Mouse (Mus musculus) heart, embryonic 14.5 days (tissue): ENCODE data around the gene Gm20458. TPM values are rescaled to one million over a fixed set of nuclear protein-coding genes. Genes with fewer than 3 reads are reported as not detected.

Source experiments
- ATAC-seq: fragments of 200-750 bp; cut with Nextera tagmentation; 2 replicates; pipeline ENCODE4 v1.8.0; 2017; ENCODE audit warnings: low read depth, moderate TSS enrichment; ENCODE audit not compliant: insufficient number of reproducible peaks, insufficient read depth, low FRiP score
- H3K27ac ChIP-seq, 2 experiments: fragments of 200-500 bp in 1 of 2; fragments of 300-500 bp in 1 of 2; sonication (generic) in 1 of 2; replicated peaks in 1 of 2; 2 replicates each; pipeline ENCODE4 v1.5.1; 2012 to 2014; ENCODE audit warnings: low read depth in 2 of 2, low read length in 2 of 2, control low read depth in 1 of 2, mild to moderate bottlenecking in 1 of 2, mixed read lengths in 1 of 2; ENCODE audit not compliant: control insufficient read depth in 1 of 2, insufficient read depth in 1 of 2
- H3K27me3 ChIP-seq: fragments of 300-500 bp; sonication (generic); 2 replicates; pipeline ENCODE4 v1.6.1; 2014; ENCODE audit warnings: mild to moderate bottlenecking, low read length, control low read depth; ENCODE audit not compliant: control insufficient read depth, insufficient read depth
- H3K36me3 ChIP-seq: fragments of 300-500 bp; sonication (generic); 2 replicates; pipeline ENCODE4 v1.6.1; 2014; ENCODE audit warnings: mild to moderate bottlenecking, control low read depth, low read length, mixed read lengths; ENCODE audit not compliant: control insufficient read depth, insufficient read depth
- H3K4me1 ChIP-seq, 2 experiments: fragments of 200-500 bp in 1 of 2; fragments of 300-500 bp in 1 of 2; sonication (generic) in 1 of 2; 2 replicates each; pipeline ENCODE4 v1.6.1; 2012 to 2014; ENCODE audit warnings: low read length in 2 of 2, control low read depth in 1 of 2, mixed read lengths in 1 of 2; ENCODE audit not compliant: control insufficient read depth in 2 of 2, insufficient read depth in 2 of 2
- H3K4me2 ChIP-seq: fragments of 300-500 bp; sonication (generic); 2 replicates; pipeline ENCODE4 v1.6.1; 2014; ENCODE audit warnings: mild to moderate bottlenecking, low read length
- H3K4me3 ChIP-seq, 2 experiments: fragments of 200-500 bp in 1 of 2; fragments of 300-500 bp in 1 of 2; sonication (generic) in 1 of 2; 2 replicates each; pipeline ENCODE4 v1.5.1; 2012 to 2014; ENCODE audit warnings: low read length in 2 of 2, mild to moderate bottlenecking in 2 of 2, control low read depth in 1 of 2, low read depth in 1 of 2, moderate library complexity in 1 of 2; ENCODE audit not compliant: control insufficient read depth in 1 of 2, insufficient read depth in 1 of 2
- H3K9ac ChIP-seq: fragments of 300-500 bp; sonication (generic); 2 replicates; pipeline ENCODE4 v1.6.1; 2014; ENCODE audit warnings: mild to moderate bottlenecking, low read length
- H3K9me3 ChIP-seq: fragments of 300-500 bp; sonication (generic); 2 replicates; pipeline ENCODE4 v1.6.1; 2016; ENCODE audit warnings: low read length, control low read depth; ENCODE audit not compliant: control insufficient read depth
- WGBS: fragments of 180-500 bp; shearing (Covaris S2); extraction: QIAGEN DNeasy Blood & Tissue Kit; methylation state at CpG from one replicate; pipeline ENCODE4 v1.1.7; 2014; 5-methylcytosine and 5-hydroxymethylcytosine counted together
- polyA plus RNA-seq: library from polyadenylated mRNA; unstranded; fragments of >200 nt; fragmentation: Nextera tagmentation; extraction: Ambion mirVana; gene quantifications from 2 replicates; pipeline ENCODE4 v1.2.1, GENCODE M21; 2014

The Gm20458 gene
- polyA plus RNA-seq, 1 experiment from 2014 or later: 16.3 TPM

- no peak for ATAC-seq
- H3K27me3 ChIP-seq: no peaks in the 10 kb centered on the region
- no peak overlapping the region for H3K27ac ChIP-seq
- H3K4me3 ChIP-seq: no peak overlapping the region
- WGBS: 84% methylated on average over 8 of the region's 8 CpGs
- peaks cover 0 to 6% of the 10 kb centered on the region in 2 experiments; a peak in 2 of 4 replicates for H3K4me1 ChIP-seq
- H3K4me2 ChIP-seq: no peak overlapping the region
- no peak overlapping the region for H3K9ac ChIP-seq
- peaks cover 30% of the 10 kb centered on the region; the same call in 1 of the 2 replicates for H3K36me3 ChIP-seq
- no peaks in the 10 kb centered on the region for H3K9me3 ChIP-seq
Measured at GRCm38 (mm10) chr2:164421979-164422378, 38.8 kb upstream of the Gm20458 start.

GRCm38 (mm10) chr2:164422675-164423393 is 37.9 kb upstream of the Gm20458 start:
- peaks cover 0 to 6% of the 10 kb centered on the region in 2 experiments; a peak in 2 of 4 replicates for H3K4me1 ChIP-seq
- ATAC-seq: no peak
- no peaks in the 10 kb centered on the region for H3K27me3 ChIP-seq

GRCm38 (mm10) chr2:164423464-164423863 is 37.3 kb upstream of the Gm20458 start:
- 90% methylated on average over 11 of the region's 11 CpGs for WGBS
- Histone ChIP-seq H3K4me2 (no peak overlapping the region), H3K27ac (no peak overlapping the region), H3K36me3 (peaks cover 43% of the 10 kb centered on the region), H3K9ac (no peak overlapping the region), H3K9me3 (no peaks in the 10 kb centered on the region), H3K27me3 (no peaks in the 10 kb centered on the region), H3K4me3 (no peak overlapping the region), H3K4me1 (peaks cover 0 to 5% of the 10 kb centered on the region in 2 experiments; a peak in 1 of 4 replicates)
- no peak for ATAC-seq

More at GRCm38 (mm10) chr2:164422675-164423393, 37.9 kb upstream of the Gm20458 start:
- no peak overlapping the region for H3K9ac ChIP-seq
- WGBS: 75% methylated on average over 15 of the region's 15 CpGs
- no peak overlapping the region for H3K27ac ChIP-seq
- peaks cover 37% of the 10 kb centered on the region for H3K36me3 ChIP-seq
- H3K4me3 ChIP-seq: no peak overlapping the region
- H3K9me3 ChIP-seq: no peaks in the 10 kb centered on the region
- no peak overlapping the region for H3K4me2 ChIP-seq

- no peaks in the 10 kb centered on the region for H3K27me3 ChIP-seq
- H3K27ac ChIP-seq: no peak overlapping the region
- no peak overlapping the region for H3K4me2 ChIP-seq
- H3K9me3 ChIP-seq: no peaks in the 10 kb centered on the region
- WGBS: 94% methylated on average over 8 of the region's 8 CpGs
- ATAC-seq: no peak
- no peak overlapping the region for H3K4me3 ChIP-seq
- H3K4me1 ChIP-seq: no peaks in the 10 kb centered on the region
- H3K36me3 ChIP-seq: peaks cover 52% of the 10 kb centered on the region
- no peak overlapping the region for H3K9ac ChIP-seq
Measured at GRCm38 (mm10) chr2:164424406-164424805, 36.4 kb upstream of the Gm20458 start.

- H3K27me3 ChIP-seq: no peaks in the 10 kb centered on the region
- ATAC-seq: no peak
- H3K4me3 ChIP-seq: no peak overlapping the region
Measured at GRCm38 (mm10) chr2:164425401-164425800, 35.4 kb upstream of the Gm20458 start.

GRCm38 (mm10) chr2:164426121-164426520 is 34.6 kb upstream of the Gm20458 start:
- Histone ChIP-seq H3K36me3 (peaks cover 59% of the 10 kb centered on the region), H3K4me3 (no peak overlapping the region)
- no peak for ATAC-seq

More at GRCm38 (mm10) chr2:164425401-164425800, 35.4 kb upstream of the Gm20458 start:
- Histone ChIP-seq H3K4me1 (peaks cover under 1% of the 10 kb centered on the region in 2 experiments; a peak in 1 of 4 replicates), H3K9me3 (no peaks in the 10 kb centered on the region), H3K9ac (no peak overlapping the region), H3K4me2 (no peak overlapping the region), H3K36me3 (peaks cover 59% of the 10 kb centered on the region), H3K27ac (no peak overlapping the region)
- 83% methylated on average over 5 of the region's 5 CpGs for WGBS

GRCm38 (mm10) chr2:164426952-164427351 is 33.8 kb upstream of the Gm20458 start:
- peaks cover 14 to 16% of the 10 kb centered on the region in 2 experiments for H3K4me1 ChIP-seq
- peaks cover 59% of the 10 kb centered on the region for H3K36me3 ChIP-seq
- 76% methylated on average over 5 of the region's 5 CpGs for WGBS
- H3K27me3 ChIP-seq: no peaks in the 10 kb centered on the region
- H3K4me3 ChIP-seq: no peak overlapping the region
- no peak overlapping the region for H3K4me2 ChIP-seq
- no peak for ATAC-seq
- no peak overlapping the region for H3K9ac ChIP-seq
- H3K27ac ChIP-seq: no peak overlapping the region
- no peaks in the 10 kb centered on the region for H3K9me3 ChIP-seq

More at GRCm38 (mm10) chr2:164426121-164426520, 34.6 kb upstream of the Gm20458 start:
- Histone ChIP-seq H3K27ac (no peak overlapping the region), H3K9me3 (no peaks in the 10 kb centered on the region), H3K4me2 (no peak overlapping the region), H3K9ac (no peak overlapping the region), H3K4me1 (peaks cover 8% of the 10 kb centered on the region in 2 experiments; a peak in 3 of 4 replicates), H3K27me3 (no peaks in the 10 kb centered on the region)
- 32% methylated on average over 12 of the region's 12 CpGs for WGBS
